Mouse (Mus musculus) thymus, adult 2 months (tissue): Measurements from ENCODE around the gene Ppard. TPM values are rescaled to one million over a fixed set of nuclear protein-coding genes. Genes with fewer than 3 reads are reported as not detected.

ENCODE experiments used
- DNase-seq: peaks from one replicate; pipeline ENCODE4 v3.0.0; 2021
- H3K27ac ChIP-seq: fragments of 200-500 bp; 2 replicates; pipeline ENCODE4 v1.5.1; 2012; ENCODE audit warnings: low read length, control low read depth; ENCODE audit not compliant: control insufficient read depth, insufficient read depth
- H3K27me3 ChIP-seq: fragments of 200-500 bp; 2 replicates; pipeline ENCODE4 v1.6.1; 2012; ENCODE audit warnings: mild to moderate bottlenecking, low read length, moderate library complexity, mixed read lengths; ENCODE audit not compliant: control insufficient read depth, insufficient read depth
- H3K36me3 ChIP-seq: fragments of 200-500 bp; 2 replicates; pipeline ENCODE4 v1.6.1; 2012; ENCODE audit warnings: mild to moderate bottlenecking, low read length, moderate library complexity; ENCODE audit not compliant: control insufficient read depth, insufficient read depth
- H3K4me1 ChIP-seq: fragments of 200-500 bp; replicated peaks from 2 replicates; pipeline ENCODE4 v1.6.1; 2012; ENCODE audit warnings: low read length; ENCODE audit not compliant: control insufficient read depth, insufficient read depth
- H3K4me3 ChIP-seq: fragments of 200-500 bp; 2 replicates; pipeline ENCODE4 v1.5.1; 2012; ENCODE audit warnings: mild to moderate bottlenecking, low read length, control low read depth, moderate library complexity; ENCODE audit not compliant: control insufficient read depth, insufficient read depth
- CTCF ChIP-seq: fragments of 200-500 bp; IDR thresholded peaks from 2 replicates; pipeline ENCODE4 v1.5.1; 2012; ENCODE audit warnings: mild to moderate bottlenecking, control low read depth, low read length, moderate library complexity, borderline replicate concordance; ENCODE audit not compliant: control insufficient read depth, poor library complexity, insufficient read depth; ENCODE audit errors: extremely low read depth
- POLR2A ChIP-seq: fragments of 200-500 bp; IDR thresholded peaks from 2 replicates; pipeline ENCODE4 v1.6.1; 2012; ENCODE audit warnings: mild to moderate bottlenecking, low read length, control low read depth, moderate library complexity; ENCODE audit not compliant: control insufficient read depth, poor library complexity, insufficient read depth; ENCODE audit errors: extremely low read depth
- WGBS: fragments of 180-500 bp; shearing (Covaris S2); methylation state at CpG from one replicate; pipeline ENCODE4 v1.1.7; 2018; 5-methylcytosine and 5-hydroxymethylcytosine counted together
- polyA plus RNA-seq: library from polyadenylated mRNA; depleted of rRNA; stranded (reverse); fragments of >200 nt; gene quantifications from 2 replicates; pipeline ENCODE4 v1.2.3, GENCODE M21; 2012

Gene Ppard
- polyA plus RNA-seq, 1 experiment = 51.6 TPM

- WGBS = 95% methylated on average over 5 of the region's 5 CpGs
- DNase-seq = no peak
- Histone ChIP-seq H3K4me1 (peaks cover 11% of the 10 kb centered on the region), H3K27ac (no peak overlapping the region), H3K27me3 (no peaks in the 10 kb centered on the region), H3K36me3 (no peaks in the 10 kb centered on the region), H3K4me3 (no peak overlapping the region)
- no peak for TF ChIP-seq CTCF
- TF ChIP-seq POLR2A = no peak
These were observed 2.1 kb downstream of the Ppard start for GRCm38 (mm10) chr17:28234641-28235040.

GRCm38 (mm10) chr17:28235982-28236635, 3.6 kb downstream of the Ppard start:
- peaks cover 11% of the 10 kb centered on the region for H3K4me1 ChIP-seq
- H3K36me3 ChIP-seq = peaks cover 3% of the 10 kb centered on the region; the same call in 1 of the 2 replicates
- 91% methylated on average over 7 of the region's 7 CpGs for WGBS
- no peak overlapping the region for H3K27ac ChIP-seq
- H3K27me3 ChIP-seq = no peaks in the 10 kb centered on the region
- no peak overlapping the region for H3K4me3 ChIP-seq
- no peak for DNase-seq
- TF ChIP-seq POLR2A (no peak), CTCF (no peak)

- TF ChIP-seq POLR2A = no peak
- no peak for TF ChIP-seq CTCF
- Histone ChIP-seq H3K4me1 (peaks cover 11% of the 10 kb centered on the region), H3K27me3 (no peaks in the 10 kb centered on the region), H3K27ac (no peak overlapping the region), H3K36me3 (peaks cover 5% of the 10 kb centered on the region; the same call in 1 of the 2 replicates), H3K4me3 (no peak overlapping the region)
- no peak for DNase-seq
- WGBS = 92% methylated on average over 4 of the region's 4 CpGs
These were observed 4.1 kb downstream of the Ppard start for GRCm38 (mm10) chr17:28236636-28237015.

GRCm38 (mm10) chr17:28237362-28237761, 4.9 kb downstream of the Ppard start:
- TF ChIP-seq CTCF = no peak
- no peak for TF ChIP-seq POLR2A
- Histone ChIP-seq H3K27ac (no peak overlapping the region), H3K4me3 (no peak overlapping the region), H3K36me3 (peaks cover 5% of the 10 kb centered on the region; the same call in 1 of the 2 replicates), H3K27me3 (no peaks in the 10 kb centered on the region), H3K4me1 (peaks cover 11% of the 10 kb centered on the region)
- WGBS = 96% methylated on average over 5 of the region's 5 CpGs
- DNase-seq = no peak

- H3K4me3 ChIP-seq = no peak overlapping the region
- H3K27ac ChIP-seq = no peak overlapping the region
- H3K4me1 ChIP-seq = peaks cover 11% of the 10 kb centered on the region
- no peak for DNase-seq
- no peaks in the 10 kb centered on the region for H3K27me3 ChIP-seq
- TF ChIP-seq POLR2A (no peak), CTCF (no peak)
- H3K36me3 ChIP-seq = peaks cover 5% of the 10 kb centered on the region; the same call in 1 of the 2 replicates
- 91% methylated on average over 6 of the region's 6 CpGs for WGBS
These were observed 5.4 kb downstream of the Ppard start for GRCm38 (mm10) chr17:28237874-28238273.

- Histone ChIP-seq H3K27ac (no peak overlapping the region), H3K4me1 (peaks cover under 1% of the 10 kb centered on the region; the same call in 1 of the 2 replicates), H3K27me3 (no peaks in the 10 kb centered on the region), H3K36me3 (peaks cover 5% of the 10 kb centered on the region; the same call in 1 of the 2 replicates), H3K4me3 (no peak overlapping the region)
- TF ChIP-seq POLR2A = no peak
- TF ChIP-seq CTCF = no peak
- DNase-seq = no peak
- WGBS = over 99% methylated on average over 5 of the region's 5 CpGs
These were observed 8.3 kb downstream of the Ppard start for GRCm38 (mm10) chr17:28240846-28241245.
